Mouse (Mus musculus) cerebellum, postnatal 36 days (tissue): ENCODE measurements around the gene Unc5b.

Experiments
- DNase-seq, 2 experiments: peaks; one replicate each; pipeline ENCODE4 v3.0.0; 2021 to 2022; ENCODE audit warnings: mixed read lengths in 2 of 2

The Unc5b gene

GRCm38 (mm10) chr10:60820552-60820951 is 10.8 kb downstream of the Unc5b start:
- peak; percentile 99 to 100 for DNase-seq

- DNase-seq: no peak
Observed at GRCm38 (mm10) chr10:60819654-60820192, 11.7 kb downstream of the Unc5b start.

GRCm38 (mm10) chr10:60819179-60819578 is 12.2 kb downstream of the Unc5b start:
- DNase-seq: no peak

GRCm38 (mm10) chr10:60818708-60819107 is 12.7 kb downstream of the Unc5b start:
- no peak for DNase-seq

- DNase-seq: no peak
Observed at GRCm38 (mm10) chr10:60817868-60818267, 13.5 kb downstream of the Unc5b start.

GRCm38 (mm10) chr10:60816872-60817648 is 14.3 kb downstream of the Unc5b start:
- DNase-seq: peak; percentile 92 to 97

GRCm38 (mm10) chr10:60815855-60816254 is 15.5 kb downstream of the Unc5b start:
- DNase-seq: no peak

- no peak for DNase-seq
Observed at GRCm38 (mm10) chr10:60815059-60815458, 16.3 kb downstream of the Unc5b start.

GRCm38 (mm10) chr10:60814444-60815057 is 16.8 kb downstream of the Unc5b start:
- DNase-seq: no peak

- no peak for DNase-seq
Observed at GRCm38 (mm10) chr10:60813606-60814005, 17.8 kb downstream of the Unc5b start.

- no peak for DNase-seq
Observed at GRCm38 (mm10) chr10:60811792-60812525, 19.4 kb downstream of the Unc5b start.

GRCm38 (mm10) chr10:60808447-60808846 is 22.9 kb downstream of the Unc5b start:
- no peak for DNase-seq

- DNase-seq: no peak
Observed at GRCm38 (mm10) chr10:60807531-60808185, 23.7 kb downstream of the Unc5b start.

GRCm38 (mm10) chr10:60806207-60806538 is 25.2 kb downstream of the Unc5b start:
- no peak for DNase-seq

GRCm38 (mm10) chr10:60805436-60806206 is 25.8 kb downstream of the Unc5b start:
- no peak for DNase-seq

- DNase-seq: no peak
Observed at GRCm38 (mm10) chr10:60804865-60805264, 26.5 kb downstream of the Unc5b start.

GRCm38 (mm10) chr10:60803971-60804370 is 27.4 kb downstream of the Unc5b start:
- peak; percentile 78 to 84 for DNase-seq

- DNase-seq: no peak
Observed at GRCm38 (mm10) chr10:60801898-60802412, 29.4 kb downstream of the Unc5b start.

- no peak for DNase-seq
Observed at GRCm38 (mm10) chr10:60801168-60801897, 30.0 kb downstream of the Unc5b start.

GRCm38 (mm10) chr10:60800295-60801167 is 30.9 kb downstream of the Unc5b start:
- no peak for DNase-seq
